Mouse (Mus musculus): ENCODE results near the gene Unc50.

The Unc50 gene

DNA sequence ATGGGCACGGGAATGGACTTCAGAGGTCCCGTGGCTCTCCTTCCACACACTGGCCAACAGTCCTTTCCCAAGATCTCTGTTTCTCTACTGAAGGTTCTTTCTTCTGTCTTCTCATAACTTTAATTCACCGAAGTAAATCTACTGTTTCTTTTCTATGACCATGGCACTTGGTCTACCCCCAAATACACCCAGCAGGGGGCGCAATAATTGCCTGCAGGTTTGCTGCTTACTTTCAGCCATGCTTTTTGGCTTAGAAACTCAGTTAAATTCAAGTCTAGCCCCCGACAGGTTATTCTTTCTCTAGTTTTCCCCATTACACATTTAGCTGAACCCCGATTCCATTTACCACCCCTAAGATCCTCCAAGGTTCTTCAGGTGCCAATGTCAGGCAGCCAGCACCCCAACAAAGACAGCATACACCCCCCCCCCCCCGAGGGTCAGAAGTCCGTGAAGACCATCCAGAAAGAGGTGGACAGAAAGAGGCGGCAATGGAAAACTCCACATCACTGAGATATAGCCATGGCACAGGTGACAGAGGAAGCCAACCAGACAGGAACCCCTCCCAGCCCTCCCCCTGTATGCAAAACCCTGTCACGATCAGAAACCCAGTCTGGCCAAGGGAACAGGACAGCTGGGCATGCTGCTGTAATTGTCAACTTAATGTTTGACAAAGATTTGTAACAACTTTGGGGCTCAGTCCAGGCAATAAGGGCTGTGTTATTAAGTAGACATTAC lies 18.6 kb downstream of the Unc50 start:
- no peak for DNase-seq

DNA sequence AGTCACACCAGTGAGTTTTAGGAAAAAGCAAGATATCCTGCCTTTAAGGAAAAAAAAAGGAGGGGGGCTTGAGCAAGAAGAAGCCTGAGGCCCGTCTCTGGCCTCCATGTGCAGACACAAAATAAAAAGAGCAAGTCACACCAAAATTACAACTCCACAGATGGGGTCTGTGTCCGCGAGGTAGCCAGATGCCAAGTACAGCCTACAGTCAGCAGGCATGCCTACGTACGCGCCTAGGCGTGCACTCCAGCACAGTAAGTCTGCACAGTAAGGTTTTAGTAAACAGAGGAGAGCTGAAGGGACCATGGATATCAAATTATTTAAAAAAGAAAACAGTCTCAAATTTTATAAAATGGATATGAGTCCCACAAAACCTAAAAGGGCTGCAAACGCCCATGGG lies 21.3 kb downstream of the Unc50 start:
- DNase-seq: no peak

DNA sequence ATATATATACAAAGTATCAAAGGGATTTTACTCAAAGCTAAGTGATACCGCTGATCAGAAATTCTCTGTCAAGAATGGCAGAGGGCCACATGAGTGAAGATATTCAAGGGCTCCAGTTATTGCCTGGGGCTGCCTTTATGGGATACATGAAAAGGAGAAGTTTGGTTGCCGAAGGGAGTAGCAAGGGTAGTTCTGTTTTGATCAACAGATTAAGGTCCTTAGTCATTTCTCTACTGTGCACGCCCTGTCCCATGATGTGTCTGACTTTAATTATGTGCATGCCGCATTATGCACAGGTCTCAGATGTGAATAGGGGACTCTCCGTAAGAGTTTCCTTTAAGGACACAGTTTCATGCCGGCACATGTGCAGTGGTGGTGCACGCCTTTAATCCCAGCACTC lies 27.6 kb downstream of the Unc50 start:
- DNase-seq: no peak

DNA sequence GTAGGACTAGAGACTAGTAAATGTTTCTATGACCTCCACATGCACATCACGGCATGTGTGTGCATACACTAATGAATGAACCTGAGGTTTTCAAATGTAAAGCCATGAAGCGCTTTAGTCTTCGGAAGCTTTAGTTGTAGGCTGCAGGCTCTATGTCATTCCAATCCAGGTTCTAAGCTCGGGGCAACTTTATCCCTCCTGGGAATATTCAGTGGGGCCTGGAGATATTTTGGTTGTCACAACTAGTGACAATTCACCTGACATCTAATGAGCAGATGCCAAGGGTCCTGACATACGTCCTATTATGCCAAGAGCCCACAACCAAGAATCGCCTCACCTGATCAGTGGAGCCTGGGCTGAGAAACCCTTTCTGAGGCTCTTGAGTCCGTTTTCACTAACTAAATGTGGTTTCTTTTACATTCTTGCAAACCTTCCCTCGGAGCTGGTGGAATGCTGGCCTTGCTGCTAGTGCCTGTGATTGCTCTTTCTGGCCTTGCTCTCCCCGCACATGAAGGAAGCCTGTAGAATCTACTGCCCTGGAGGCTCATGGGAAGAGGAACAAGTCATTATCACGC lies 35.0 kb downstream of the Unc50 start:
- no peak for DNase-seq

DNA sequence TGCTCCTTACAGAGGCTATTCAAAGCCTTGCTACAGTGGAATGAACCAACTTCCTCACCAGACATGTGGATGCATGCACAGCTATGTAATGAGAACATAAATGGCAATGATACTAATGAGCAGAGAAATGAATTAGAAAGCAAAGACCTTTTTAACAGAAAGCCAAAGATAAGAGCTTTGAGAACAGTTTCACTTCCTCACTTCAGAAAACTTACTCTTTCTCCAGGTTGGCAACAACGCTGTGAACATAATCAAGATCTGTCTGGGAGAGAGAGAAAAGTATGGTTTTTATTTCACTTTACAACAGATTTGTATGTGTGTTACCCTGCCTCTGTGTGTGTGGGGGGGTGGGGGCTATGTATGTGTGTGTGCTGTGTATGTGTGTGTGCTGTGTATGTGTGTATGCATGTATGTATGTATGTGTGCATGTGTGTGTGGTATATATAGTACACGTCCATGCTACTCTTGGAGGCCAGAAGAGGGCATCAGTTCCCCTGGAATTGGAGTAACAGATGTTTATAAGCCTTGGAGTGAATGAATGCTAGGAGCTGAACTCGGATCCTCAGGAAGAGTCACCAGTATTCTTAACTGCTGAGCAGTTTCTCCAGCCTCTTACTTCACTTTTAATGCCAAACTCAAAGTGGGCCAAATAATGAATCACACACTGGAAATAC lies 36.5 kb downstream of the Unc50 start:
- DNase-seq: no peak

DNA sequence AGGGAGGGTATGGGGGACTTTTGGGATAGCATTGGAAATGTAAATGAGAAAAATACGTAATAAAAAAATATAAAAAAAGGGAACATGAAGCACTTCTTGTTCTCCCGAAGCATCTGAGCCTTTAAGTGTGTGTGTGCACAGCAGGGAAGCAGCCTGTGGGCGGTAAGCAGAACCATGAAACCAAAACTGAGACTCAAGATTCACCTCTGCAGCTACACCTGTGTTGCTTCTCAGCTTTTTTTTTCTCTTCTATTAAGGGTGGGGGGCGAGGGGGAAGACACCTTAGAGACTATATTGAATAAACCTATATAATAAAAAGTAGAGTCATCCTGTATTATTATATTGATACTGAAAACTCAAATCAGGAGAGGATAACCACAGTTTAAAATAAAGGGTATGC lies 37.9 kb downstream of the Unc50 start:
- no peak for DNase-seq

DNA sequence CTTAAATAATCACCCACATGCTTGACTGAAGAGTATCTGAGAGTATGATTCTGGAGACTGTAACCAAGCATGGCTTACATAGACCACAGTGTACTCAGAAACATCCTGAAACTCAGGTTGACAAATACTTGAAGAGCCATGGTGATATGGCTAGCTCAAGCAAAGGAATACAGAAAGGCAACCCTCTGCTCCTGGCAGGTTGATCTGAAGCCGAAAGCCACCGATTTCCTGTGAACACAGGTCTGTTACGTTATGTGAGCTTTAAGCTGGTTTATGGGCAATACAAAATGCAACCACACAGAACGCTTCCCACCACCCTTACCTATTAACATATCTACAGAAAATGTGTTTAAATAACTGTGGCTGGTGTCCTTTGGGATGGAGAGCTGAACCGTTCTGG lies 39.1 kb downstream of the Unc50 start:
- DNase-seq: no peak

DNA sequence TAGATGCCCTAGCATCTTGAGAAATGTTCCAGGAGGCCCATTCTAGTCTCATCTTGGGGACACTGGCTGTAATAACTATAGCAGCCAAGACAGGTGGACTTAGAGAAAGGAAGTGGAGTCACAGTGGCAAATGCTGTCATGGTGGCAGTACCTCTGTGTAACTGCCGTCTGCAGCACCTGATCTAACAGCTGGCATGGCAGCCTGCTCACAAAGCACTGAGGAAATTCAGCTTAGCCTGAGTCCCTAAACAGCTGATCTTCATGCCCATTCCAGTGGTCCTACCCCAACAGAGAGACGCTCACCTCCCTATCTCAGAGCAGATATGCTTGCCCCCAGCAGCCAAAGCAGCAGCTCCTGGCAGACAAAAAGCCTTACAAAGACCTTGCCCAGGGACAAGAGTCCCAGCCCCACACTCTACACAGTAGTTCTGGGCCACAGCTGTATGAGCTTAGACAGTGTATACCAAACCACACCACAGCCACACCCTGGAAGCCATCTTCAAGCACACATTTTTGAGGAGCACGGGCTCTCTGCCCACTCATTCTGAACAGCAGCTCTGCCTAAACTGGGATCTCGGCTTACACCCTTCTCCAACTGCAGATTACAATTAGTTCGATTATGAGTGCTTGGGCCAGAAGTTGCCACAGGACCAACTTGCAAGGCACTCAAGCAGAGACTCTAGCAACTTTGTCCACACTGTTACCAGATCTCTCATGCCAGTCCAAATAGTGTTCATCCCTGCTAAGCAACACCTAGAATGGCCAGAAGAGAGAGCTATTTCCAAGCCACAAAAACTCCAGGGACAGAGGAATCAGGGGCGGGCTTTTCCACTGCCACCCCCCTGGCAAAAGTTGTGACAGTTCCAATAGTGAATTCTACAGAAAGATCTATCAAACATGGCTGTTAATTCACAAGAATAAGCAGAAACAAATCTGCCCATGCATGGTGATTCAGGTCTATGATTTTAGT lies 41.5 kb downstream of the Unc50 start:
- DNase-seq: peak; percentile 30 to 55

DNA sequence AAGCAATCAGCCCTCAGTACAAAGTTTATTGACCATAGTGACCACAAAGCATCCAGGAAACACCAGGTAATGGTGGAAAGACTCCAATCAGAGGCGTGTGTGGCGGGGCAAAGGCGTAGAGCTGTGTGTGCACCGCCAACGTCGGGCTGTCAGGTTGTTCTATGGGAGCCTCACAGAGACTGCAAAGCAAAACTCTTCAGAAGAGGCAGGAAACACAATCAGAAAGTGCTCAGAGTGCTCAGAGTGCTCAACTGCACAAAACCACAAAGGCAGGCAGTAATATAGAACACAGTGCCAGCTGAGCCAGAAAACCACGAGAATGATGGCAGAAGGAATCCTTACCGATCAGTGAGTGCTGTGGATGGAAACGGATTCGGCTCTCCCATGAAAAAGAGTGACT lies 43.3 kb downstream of the Unc50 start:
- peak; percentile 50 to 72 for DNase-seq

DNA sequence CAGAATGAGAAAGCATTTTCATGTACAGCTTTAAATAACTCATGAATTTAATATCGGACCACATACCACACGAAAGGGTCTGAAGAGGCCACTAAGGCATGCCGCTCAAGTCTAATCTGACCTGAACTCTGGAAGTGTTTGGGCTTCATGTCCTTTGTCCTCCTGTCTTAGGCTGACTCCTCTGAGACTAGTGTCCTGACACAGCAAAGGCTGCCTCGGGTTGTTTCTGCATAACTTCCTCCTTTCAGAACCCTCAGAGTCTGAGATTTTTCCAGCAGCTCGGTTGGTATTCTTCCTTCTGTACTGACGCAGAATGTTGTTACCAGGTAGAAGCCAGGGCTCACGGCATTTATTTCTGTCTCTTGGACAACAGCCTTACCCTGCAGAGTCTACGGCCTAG lies 44.1 kb downstream of the Unc50 start:
- no peak for DNase-seq

DNA sequence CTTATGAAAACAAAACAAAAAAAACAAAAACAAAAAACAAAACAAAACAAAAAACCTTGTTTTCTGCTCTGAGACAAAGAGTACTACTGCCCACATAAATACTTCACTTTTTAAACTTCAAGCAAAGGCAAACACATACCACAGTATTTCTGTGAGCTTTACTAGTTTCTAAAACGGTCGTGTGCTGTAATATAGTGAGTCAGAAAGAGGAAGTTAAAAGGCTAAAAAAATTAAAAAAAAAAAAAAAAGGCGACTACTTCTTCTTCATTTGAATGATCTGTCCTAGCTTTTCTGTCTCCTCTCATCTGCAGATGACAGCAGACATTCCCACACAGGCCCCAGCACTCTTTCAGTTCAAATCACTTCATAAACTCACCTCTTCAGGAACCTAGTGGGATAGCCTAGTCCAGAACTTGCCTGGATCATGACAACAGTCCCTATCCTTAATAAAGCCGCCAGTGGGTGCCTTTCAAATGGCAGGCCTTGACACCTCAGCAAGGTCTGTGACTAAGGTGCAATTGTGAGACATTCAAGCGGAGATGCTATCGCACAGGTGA lies 44.8 kb downstream of the Unc50 start:
- no peak for DNase-seq

DNA sequence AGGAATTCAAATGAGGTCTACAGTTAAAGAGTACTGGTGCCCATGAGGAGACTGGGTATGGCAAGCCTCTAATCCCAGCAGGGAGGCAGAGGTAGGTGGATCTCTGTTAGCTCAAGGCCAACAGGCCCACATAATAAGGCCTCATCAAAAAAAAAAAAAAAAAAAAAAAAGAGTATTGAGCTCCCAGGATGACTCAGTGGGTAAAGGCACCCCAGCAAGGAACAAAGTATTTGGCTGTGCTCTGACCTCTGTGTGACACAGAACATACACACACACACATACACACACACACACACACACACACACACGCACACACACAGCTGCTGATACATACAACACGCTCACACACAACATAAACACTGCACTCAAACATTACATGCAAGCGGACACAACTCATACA lies 45.4 kb downstream of the Unc50 start:
- DNase-seq: no peak

DNA sequence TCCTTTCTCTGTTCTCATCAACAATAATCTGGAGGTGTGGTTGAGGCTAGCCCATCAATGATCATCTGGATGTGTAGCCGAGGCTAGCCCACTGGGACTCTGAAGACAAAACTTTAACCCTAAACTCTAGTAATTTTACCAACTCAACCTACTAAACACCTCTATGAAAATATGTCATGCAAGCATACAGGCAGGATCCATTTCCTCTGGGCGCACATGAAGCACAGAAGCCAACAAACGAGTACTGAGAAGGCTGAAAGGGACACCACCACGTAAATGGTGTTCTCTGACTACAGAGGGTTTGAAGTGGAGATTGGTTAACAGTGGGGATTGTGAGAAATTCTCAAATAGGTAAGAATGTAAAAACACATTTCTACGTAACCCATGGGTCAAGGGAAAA lies 47.3 kb downstream of the Unc50 start:
- DNase-seq: no peak

DNA sequence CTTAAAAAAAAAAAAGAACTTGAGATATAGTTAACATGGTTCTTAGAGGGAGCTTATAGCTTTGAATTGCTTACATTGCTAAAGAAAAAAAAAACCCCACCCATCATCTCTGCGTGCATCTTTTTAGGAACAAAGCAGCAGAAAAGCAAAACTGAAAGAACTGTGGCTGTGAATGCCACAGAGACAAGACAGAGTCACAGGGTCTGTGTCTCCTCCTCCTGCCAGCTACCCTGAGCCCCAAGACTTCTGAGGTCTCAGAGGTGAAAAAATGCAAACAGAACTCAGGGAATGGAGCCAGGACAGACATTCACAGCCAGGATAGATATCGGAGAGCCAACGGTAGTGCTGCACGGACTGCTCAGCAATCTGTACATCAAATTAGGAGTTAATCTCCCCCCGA lies 48.0 kb downstream of the Unc50 start:
- DNase-seq: no peak

DNA sequence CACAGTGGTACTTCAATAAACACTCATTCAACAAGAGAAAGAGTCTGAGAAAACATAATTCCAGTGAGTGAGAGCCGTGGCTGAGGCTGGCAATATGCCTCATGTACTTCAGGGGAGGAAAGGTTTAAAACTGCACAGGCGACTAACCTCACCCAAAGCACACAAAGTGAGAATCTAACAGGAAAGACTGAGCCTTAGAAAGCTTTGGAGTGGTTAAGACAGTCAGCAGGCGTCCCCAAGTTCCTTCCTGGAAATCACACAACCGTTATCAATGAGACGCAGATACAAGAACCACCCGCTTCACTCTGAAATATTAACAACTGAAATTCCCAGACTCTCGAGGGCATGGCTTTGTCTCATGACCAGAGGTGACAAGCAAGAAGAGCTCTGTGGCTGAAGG lies 48.5 kb downstream of the Unc50 start:
- no peak for DNase-seq

DNA sequence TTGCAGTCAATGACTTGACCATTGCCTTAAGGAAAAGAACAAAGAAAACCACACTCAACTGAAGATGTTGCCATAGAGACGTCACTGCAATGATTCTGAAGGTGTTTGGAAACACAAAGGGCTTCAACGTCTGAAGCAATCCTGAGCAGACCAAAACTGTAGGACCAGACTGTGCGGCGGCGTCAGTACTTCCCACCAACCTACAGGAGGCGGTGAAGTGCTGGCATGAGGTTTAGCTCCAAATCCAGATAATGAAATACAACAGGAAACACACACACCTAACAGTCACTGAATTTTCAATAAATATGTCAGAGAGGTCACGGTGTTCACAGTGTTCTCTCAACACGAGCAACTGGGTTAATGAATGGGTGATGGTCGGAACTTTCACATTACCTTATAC lies 49.1 kb downstream of the Unc50 start:
- DNase-seq: peak; percentile 39 to 60

DNA sequence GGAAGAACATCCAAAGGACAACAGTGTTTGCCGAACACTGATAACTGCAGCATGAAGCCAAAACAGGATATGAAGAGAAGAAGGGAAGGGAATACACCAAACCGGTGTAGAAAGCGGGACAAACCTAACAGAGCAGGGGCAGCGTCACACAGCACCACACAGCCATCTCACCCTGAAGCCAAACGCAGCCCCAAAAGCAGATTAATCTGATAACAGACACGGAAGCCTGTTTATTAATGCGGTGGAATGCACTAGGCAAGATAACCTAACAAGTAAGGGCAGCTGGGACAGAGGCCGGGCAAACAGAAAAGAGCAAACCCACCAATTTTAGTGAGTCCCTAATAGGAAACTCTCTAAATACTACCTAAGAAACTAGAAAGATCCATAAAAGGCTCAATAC lies 49.8 kb downstream of the Unc50 start:
- no peak for DNase-seq

DNA sequence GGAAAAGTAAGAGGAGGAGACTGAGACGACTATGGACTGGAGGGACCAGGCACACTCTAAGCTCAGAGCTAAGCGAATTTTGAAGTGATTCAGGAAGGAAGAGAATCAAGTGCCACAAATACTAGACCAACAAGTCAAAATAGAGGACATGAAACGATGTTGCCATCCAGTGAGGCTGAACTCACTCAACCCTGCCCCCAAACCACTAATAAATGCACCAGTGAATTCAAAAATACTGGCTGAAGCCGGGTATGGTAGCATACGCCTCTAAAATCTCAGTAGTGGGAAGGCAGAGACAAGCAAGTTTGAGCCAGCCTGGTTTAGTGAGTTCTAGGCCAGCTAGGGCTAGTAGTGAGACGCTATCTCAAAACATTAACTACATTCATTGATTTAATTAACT lies 50.8 kb downstream of the Unc50 start:
- no peak for DNase-seq

DNA sequence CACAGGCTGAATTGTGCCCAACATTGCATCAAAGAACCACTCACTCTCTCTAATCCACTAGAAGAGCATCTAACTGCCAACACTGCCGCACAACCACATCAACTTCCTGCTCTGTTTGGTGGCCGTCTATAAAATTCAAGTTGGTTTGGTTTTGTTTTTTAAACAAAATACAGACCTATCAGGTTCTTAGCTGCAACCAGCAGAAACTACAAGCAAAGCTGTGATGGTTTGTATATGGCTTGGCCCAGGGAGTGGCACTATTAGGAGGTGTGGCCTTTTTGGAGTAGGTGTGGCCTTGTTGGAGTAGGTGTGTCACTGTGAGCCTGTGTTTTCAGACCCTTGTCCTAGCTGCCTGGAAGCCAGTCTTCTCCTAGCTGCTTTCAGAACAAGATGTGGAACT lies 51.4 kb downstream of the Unc50 start:
- DNase-seq: no peak

DNA sequence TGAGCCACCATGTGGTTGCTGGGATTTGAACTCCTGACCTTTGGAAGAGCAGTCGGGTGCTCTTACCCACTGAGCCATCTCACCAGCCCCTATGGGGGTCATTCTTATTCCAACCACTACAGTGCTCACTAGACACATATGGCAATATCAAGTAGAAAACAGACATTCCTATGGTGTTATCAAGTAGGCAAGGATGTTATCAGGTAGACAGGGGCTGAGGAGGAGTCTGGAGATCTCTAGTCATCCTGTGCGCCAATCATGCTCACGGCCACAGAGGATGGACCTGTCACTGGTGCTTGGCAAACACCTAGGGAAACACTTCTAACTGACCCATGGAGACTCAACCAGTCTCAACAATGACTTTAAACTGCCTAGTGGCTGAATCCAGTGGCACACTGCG lies 54.7 kb downstream of the Unc50 start:
- no peak for DNase-seq

DNA sequence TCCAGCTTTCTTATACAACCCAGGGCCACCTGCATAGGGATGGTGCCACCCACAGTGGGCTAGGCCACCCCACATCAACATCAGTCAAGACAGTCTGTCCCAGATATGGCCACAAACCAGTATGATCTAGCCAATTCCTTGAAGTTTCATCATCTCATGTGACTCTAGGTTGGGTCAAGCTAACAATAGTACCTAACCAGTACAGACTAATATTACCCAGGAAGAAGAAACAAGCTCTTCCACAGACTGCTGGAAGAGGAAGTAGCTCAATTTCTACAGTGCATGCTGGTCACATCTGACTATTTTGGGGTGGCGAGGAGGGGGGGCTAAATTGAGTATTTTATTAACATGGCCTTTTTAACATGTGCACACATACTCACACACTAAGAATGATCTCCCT lies 56.5 kb downstream of the Unc50 start:
- no peak for DNase-seq

DNA sequence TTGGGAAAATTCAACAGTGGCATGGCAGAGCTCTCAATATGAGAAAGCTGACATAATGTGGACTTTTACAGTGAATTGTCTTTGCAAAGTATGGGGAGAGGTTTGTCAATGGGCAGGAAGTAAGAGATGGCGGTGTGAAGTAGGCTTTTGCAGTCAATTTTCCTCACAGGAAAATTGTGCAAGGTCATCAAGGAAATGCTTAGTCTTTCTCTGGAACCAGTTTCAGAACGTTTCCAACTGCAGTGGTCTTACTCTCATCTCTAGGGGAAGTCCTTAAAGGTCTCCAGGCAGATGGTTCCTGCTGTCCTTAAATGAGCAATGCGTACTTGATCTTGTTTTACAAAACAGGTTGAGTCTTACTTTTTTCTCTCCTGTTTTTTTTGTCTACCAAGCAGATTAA lies 57.1 kb downstream of the Unc50 start:
- no peak for DNase-seq

DNA sequence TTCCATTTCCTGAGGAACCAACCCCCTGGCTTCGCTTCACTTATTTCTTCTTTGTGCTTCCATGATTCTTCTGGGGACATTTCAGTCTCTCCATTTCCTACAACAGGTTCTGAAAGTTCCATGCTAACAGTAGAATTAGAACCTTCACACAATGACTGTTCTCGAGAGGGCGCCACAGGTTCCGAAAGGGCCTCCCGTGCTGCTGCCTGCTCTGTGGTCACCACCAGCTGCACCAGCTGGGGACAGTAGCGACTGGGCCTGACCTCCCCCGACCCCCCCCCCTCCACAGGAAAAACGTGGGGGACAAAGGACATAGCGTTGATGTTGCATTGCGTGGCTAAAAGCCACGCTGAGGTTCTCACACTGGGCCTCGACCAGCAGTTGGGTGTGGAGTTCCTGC lies 58.6 kb downstream of the Unc50 start:
- DNase-seq: no peak

Data from thymus, adult 18-20 months (tissue).